Mouse (Mus musculus) MEL (cell line): ENCODE data around the gene Tshz2.

Source experiments
- CHD1 ChIP-seq: IDR thresholded peaks from 2 replicates; pipeline ENCODE4 v1.6.1; 2012; ENCODE audit warnings: low read depth, mild to moderate bottlenecking, inconsistent platforms, low read length, improper control_type of control experiment
- CHD2 ChIP-seq: IDR thresholded peaks from 2 replicates; pipeline ENCODE4 v1.6.1; 2011; ENCODE audit warnings: low read length, improper control_type of control experiment
- CTCF ChIP-seq, 3 experiments: IDR thresholded peaks in 2 of 3; conservative IDR thresholded peaks in 1 of 3; 2 replicates each; pipeline ENCODE4 v1.5.1; 2011 to 2012; ENCODE audit warnings: low read length in 3 of 3, low read depth in 2 of 3, mild to moderate bottlenecking in 2 of 3, improper control_type of control experiment in 1 of 3, inconsistent platforms in 1 of 3, mixed read lengths in 1 of 3, moderate library complexity in 1 of 3; ENCODE audit not compliant: control insufficient read depth in 1 of 3, insufficient read depth in 1 of 3, poor library complexity in 1 of 3, severe bottlenecking in 1 of 3
- KAT2A ChIP-seq: conservative IDR thresholded peaks from 2 replicates; pipeline ENCODE4 v1.6.1; 2012; ENCODE audit warnings: low read depth, low read length, improper control_type of control experiment, inconsistent platforms
- MYC ChIP-seq: IDR thresholded peaks from 2 replicates; pipeline ENCODE4 v1.6.1; 2011; ENCODE audit warnings: low read depth, mild to moderate bottlenecking, low read length, improper control_type of control experiment, moderate library complexity
- POLR2A ChIP-seq, 2 experiments: IDR thresholded peaks; 2 replicates each; pipeline ENCODE4 v1.6.1; 2011 to 2012; ENCODE audit warnings: low read length in 2 of 2, mild to moderate bottlenecking in 2 of 2, control low read depth in 1 of 2, improper control_type of control experiment in 1 of 2, low read depth in 1 of 2, moderate library complexity in 1 of 2; ENCODE audit not compliant: control insufficient read depth in 1 of 2, insufficient read depth in 1 of 2, poor library complexity in 1 of 2
- TAL1 ChIP-seq: IDR thresholded peaks from 2 replicates; pipeline ENCODE4 v1.6.1; 2012; ENCODE audit warnings: mild to moderate bottlenecking, inconsistent platforms, low read length, moderate library complexity, mixed read lengths

DNA sequence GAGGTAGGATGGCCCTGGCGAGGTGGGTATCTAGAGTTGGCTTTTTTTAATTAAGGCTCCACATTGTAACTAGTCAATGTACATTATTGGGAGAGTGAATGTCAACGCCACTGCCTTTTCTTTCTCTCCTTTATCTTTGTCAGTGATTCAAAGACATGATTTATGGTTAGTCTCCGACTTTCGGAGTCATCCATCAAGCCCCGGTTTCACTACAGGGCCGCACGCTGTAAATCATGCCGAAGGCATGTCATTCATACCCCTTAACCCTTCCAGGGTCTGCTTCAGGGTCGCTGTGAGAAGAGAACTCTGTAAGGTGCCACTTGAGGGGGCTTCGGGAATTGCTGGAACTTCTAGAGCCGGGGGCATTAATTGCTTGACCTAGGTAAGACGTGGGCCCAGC is 199.4 kb downstream of the Tshz2 start:
- TF ChIP-seq CHD2 (no peak), KAT2A (no peak), CHD1 (no peak), POLR2A (IDR thresholded peaks at IDR 0.05; ENCODE audit: control insufficient read depth in 1 of 2, insufficient read depth in 1 of 2, low read depth in 1 of 2, low read length in 2 of 2, poor library complexity in 1 of 2) (no peak), TAL1 (no peak), CTCF (IDR thresholded peaks at IDR 0.05 in 2 of 3, conservative IDR thresholded peaks at IDR 0.05 in 1 of 3; ENCODE audit: control insufficient read depth in 1 of 3, insufficient read depth in 1 of 3, low read depth in 2 of 3, low read length in 3 of 3, poor library complexity in 1 of 3, severe bottlenecking in 1 of 3) (no peak), MYC (no peak)
